Mouse (Mus musculus): ENCODE measurements at regions not wholly inside any gene's neighbourhood (a gene's known extent, or its start where the extent isn't known, plus 50 kb on each side); places are given as distances from the start of the nearest gene placed in this dataset.
"Not testable (repeated sequence)": the region's sequence is repeated elsewhere in the genome, so short reads cannot be mapped to it uniquely, and the experiment has no call there.

DNA sequence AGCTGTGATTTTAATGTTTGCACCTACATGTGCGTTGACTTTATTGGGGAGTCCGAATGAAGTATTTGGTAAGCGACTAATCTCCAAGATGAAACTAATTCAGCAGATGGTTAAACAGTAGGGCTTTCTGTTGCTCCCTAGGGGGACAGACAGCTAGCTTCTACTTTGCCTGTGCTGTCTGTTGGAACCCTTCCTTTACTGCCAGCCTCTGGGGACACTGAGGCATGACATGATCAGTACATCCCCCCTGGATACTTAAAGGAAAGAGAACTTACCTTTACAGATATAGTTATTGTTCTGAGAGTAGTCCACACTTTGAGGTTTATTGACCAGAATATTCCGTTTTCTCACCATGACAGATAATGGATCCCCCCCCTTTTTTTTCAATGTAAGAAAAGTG is 289.8 kb upstream of the Ift57 start:
- DNase-seq (ENCODE audit: low read depth, low spot score) = no peak

DNA sequence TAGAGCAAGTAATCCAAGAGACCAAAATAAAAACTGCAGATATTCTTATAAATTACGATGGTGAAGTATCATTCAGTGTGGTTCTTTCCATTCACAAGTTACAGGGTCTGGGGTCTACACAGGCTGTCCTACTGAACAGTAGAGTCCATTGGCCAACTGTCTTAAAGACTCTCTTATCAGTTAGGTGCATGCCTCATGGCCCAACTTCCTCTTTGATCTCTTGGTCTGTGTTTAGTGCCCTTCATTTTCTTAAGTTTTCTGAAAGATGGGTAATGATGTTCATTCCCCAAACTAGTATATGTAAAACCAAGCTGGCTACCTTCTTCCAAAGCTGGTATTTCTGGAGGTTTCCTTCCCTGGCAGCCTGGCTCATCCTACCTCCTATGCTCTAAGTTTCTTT is 268.7 kb upstream of the Ift57 start:
- no peak for DNase-seq (ENCODE audit: low read depth, low spot score)

DNA sequence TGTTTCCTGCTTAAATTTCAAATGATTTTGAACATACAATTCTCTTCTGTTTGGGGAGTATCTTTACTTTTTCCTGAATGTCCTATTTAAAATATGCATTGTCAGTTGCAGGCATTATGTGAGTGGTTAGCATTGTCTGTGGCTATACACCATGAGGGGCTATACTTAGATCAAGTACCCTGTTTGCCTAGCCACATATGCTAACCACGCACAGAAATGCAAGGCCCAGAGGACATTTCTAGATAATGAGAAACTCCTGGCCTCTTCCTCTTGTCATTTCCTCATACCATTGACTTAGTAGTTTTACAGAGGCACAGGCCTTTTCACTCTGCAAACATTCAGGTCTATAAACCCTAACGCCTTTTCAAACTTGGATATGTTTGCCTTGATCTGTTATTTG is 267.1 kb upstream of the Ift57 start:
- DNase-seq (ENCODE audit: low read depth, low spot score) = no peak

DNA sequence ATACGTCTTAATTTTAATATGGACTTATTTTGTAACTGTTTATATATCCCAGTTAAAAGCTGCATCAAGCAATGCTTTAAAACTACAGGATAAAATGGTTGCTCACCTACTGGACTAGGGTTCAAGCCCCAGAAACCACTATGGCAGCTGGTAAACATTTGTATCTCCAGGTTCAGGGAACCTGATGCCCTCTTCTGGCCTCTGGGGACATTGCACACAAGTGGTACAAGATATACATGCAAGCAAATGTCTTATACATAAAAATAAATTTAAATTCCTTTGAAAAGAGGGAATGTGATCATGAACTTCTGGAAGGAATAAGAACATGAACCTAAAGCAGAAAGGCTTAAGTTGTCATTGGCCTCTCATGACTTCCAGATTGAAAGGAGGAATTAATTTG is 257.8 kb upstream of the Ift57 start:
- DNase-seq (ENCODE audit: low read depth, low spot score) = no peak

DNA sequence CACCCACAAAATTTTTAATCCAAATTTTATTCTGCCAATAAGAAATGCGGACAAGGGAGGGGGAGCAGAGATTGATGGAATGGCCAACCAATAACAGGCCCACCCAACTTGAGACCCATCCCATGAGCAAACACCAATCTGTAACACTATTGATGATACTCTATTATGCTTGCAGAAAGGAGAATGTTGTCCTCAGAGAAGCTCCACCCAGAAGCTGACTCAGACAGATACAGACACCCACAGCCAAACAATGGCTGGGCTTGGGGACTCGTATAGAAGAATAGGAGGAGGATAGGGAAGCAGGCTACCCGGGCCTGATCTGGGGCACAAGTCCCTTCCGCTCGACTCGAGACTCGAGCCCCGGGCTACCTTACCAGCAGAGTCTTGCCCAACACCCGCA is 251.7 kb upstream of the Ift57 start:
- not testable (repeated sequence) for DNase-seq (ENCODE audit: low read depth, low spot score)

DNA sequence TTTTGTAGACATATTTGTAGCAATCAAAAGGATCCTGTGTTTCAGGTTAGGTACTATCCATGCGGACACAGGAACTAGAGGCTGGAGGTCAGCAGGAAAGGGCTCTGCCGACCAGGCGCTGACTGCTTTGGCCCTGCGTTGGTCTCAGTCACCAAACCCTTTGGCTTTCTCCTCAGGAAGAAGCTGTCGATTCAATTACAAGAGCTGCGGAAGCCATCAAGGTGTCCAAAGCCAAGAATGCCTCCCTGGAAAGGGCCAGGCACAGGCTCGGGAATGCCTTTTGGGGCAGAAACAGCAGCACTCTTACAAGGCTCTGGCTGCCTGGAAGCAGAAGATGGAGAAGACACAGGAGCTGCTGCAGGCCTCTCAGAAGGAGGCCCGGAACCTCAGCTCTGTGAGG is 205.2 kb upstream of the Ift57 start:
- no peak for DNase-seq (ENCODE audit: low read depth, low spot score)

DNA sequence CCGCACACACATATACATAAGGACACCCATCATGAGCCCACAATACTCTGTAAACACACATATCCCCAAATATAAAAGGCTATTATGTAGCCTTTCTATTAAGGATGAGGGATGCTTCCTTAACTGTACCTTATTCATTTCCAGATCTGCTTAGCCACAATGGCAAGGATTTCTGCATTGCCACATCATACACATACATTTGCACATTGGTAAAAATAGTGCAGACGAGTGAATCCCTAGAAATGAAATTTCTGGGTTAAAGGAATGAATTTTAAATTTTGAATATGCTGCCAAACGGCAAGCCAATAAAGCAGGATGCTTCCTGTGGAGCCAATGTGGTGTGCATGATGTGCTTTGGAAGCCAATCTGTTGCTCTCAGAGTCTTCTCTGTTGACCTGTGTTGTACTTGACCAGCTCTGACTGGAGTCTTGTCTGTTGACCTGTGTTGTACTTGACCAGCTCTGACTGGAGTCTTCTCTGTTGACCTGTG is 201.5 kb upstream of the Ift57 start:
- no peak for DNase-seq (ENCODE audit: low read depth, low spot score)

DNA sequence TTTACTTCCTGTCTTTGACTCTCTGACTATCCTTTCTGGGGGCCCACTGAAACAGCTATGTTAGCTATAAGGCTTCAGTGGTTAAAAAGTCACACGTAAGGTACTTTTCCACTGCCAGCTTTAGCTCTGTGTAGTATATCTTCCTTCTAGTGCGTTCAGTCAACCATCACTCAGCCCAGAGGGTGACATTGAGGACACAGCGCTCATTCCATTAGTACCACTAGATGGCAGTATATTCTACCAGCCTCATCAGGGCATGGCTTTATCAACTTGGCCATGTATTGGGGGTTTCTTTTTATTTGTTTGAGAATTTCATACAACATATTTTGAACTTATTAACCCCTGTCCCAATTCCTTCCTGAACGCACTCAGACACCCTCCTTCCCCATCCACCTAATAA is 198.2 kb upstream of the Ift57 start:
- DNase-seq (ENCODE audit: low read depth, low spot score) = no peak

DNA sequence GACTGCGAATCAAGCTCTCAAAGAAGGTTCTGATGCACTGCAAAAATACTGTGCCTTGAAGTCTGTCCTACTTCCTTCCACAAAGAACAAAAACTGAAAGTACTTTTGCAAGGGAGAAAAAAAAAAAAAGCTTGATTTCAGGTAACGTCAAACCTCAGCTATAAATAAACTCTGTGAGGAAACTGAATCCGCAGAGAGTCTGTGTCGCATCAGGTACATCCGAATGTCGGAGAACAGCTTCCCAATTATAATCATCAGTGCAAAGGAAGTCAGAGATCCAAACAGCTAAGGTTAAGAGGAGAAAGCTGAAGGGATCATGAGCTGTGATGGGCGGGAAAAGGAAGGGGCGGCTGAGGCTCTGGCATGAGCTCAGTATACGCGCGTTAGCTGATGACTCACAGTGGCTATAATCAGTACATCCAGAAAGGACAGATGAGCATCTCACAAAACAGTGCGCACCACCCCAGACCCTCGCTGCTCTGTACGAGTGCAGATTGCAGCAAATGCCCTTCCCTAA is 195.1 kb upstream of the Ift57 start:
- DNase-seq (ENCODE audit: low read depth, low spot score) = no peak

DNA sequence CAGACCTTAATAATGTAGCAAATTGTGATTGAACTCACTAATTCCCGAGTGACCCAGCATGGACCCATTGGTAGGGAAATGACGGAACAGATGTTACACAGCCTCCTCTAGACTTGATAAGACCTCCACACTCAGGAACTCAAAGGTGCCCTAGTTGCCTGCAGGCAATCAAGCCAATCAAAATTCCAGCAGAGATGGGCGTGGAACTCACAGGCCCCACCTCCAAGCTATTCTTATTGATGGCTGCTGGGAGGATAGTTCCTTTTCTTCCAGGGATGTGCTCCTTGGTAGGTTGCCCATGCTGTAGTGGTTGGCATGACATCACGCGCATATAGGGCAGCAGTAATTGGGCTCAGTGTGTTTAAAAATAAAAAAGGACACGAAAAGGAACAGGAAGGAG is 194.4 kb upstream of the Ift57 start:
- no peak for DNase-seq (ENCODE audit: low read depth, low spot score)

DNA sequence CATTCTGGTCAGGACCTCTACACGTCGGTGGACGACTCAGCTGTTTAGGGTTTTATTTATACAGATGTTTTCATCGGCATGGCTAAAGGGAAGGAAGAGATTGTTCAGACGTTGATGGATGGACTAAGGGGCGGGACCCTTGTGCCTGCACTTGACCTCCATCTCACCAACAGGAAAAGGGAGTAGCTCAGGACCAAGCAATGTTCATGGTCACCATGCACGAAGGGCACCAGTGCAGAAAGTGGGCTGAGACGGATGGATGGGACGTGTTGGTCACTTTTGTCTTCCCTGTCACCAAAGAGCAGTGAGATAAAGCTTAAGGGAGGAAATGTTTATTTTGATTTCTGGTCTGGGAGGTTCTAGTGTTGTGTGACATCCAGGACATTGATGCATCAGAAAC is 193.8 kb upstream of the Ift57 start:
- DNase-seq (ENCODE audit: low read depth, low spot score) = no peak

DNA sequence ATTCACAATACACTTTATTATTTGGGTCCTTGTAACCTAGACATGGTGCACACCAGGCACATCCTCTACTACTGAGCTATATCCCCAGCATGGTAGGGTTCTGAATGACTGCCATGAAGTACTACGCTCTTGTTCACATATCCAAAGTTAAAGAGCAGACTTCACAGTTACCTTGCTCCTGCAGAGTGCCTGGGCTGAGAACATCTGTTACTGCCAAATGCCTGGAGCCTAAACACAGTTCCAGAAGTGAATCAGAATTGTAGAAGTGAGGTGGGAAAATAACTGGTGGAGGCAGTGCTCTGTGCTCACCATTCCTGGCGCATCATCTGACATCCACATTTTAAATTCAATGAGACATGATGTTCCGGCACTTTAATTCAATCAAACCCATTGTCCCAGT is 180.2 kb upstream of the Ift57 start:
- DNase-seq (ENCODE audit: low read depth, low spot score) = no peak

DNA sequence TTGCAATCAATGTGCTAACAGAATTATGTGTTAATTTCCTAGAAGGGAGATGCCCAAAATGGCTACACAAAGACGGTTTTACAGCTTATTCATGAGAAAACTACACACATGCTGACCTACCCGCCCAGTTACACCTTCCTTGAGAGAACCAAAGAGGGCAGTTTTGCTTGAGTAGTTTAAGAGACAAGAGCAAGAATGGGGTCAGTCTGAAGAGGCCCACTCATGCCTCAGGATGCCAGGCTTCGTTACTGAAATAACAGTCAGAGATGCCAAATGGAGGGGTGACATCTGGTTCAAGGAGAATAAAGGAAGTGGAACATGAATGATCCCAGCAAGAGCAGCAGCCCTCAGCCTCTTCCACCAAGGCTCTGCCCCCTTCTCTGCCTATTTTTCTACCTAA is 178.6 kb upstream of the Ift57 start:
- DNase-seq (ENCODE audit: low read depth, low spot score) = no peak

DNA sequence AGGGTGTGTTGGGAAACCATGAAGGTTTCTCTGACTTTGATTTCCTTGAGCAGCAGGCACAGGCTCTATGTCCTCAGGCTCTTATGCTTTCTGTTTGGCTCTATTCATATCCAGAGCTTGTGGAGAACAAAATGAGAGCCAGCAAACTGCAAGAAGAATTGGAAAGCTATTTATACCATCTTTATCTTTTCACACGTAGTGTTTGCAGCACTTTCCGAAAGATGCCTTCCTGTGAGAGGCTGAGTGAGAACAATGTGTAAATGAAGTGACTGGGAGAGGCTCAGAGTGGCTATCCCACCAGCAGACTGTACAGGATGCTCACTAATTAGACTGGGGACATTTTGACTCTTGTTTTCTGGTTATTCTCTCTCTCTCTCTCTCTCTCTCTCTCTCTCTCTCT is 177.3 kb upstream of the Ift57 start:
- DNase-seq (ENCODE audit: low read depth, low spot score) = no peak

DNA sequence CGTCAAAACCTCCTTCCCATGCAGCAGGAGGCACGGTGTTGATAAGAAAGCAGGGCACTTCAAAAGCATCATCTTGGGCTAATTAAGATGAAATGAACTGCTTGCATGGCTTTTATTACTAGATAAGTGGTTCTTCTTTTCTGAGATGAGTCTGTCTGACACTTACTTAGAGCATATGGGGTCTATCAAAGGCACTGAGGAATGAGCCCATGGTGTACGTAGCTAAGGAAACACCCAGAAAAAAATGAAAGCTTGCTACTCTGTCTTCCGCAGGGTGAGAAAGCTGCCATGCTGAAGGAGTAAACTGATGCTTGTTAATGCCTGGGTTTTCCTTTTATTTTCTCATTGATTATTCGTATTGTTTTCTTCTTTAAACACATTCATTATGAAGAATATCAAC is 176.5 kb upstream of the Ift57 start:
- no peak for DNase-seq (ENCODE audit: low read depth, low spot score)

DNA sequence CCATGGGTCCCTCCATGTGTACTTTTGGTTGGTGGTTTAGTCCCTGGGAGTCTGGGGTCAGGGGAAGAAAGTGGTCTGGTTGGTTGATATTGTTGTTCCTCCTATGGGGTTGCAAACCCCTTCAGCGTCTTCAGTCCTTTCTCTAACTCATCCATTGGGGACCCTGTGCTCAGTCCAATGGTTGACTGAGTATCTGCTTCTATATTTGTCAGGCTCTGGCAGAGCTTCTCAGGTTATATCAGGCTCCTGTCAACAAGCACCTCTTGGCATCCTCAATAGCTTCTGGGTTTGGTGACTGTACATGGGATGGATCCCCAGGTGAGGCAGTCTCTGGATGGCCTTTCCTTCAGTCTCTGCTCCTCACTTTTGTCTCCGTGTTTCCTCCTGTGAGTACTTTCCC is 170.4 kb upstream of the Ift57 start:
- DNase-seq (ENCODE audit: low read depth, low spot score) = not testable (repeated sequence)

DNA sequence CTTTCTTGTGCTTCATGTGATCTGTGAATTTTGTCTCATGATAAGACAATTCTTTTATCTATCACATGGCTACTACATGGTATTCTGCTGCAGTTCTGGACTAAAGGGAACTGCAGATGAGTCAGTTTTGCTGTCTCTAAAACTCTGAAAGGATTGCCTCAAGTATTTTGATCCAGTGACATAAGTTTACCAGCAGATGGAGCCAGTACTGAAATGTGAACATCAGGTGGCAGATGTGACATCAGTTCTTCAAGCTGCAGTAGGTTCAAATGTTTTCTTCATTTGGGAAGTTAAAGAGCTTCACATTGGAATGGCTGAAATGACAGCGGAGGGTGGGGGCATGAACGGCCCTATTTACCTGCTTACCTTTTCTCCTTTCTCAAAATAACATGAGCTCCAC is 170.0 kb upstream of the Ift57 start:
- DNase-seq (ENCODE audit: low read depth, low spot score) = no peak

DNA sequence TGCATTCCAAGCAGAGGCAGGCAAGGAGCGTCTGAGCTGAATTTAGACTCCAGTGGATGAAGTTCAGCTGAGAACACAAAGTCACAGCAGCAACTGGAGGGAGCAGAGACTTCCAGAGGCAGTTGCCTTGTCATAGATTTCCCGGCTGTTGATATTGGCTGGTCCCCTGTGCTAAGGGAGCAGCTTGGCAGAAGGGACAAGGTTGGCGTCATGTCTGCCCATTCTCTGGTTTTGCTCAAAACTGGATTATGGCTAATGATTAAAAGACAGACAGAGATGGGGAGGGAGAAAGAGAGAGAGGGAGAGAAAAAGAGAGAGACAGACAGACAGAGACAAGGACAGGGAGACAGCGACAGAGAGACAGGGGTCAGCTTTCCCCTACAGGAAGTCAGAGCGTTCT is 169.0 kb upstream of the Ift57 start:
- DNase-seq (ENCODE audit: low read depth, low spot score) = no peak

DNA sequence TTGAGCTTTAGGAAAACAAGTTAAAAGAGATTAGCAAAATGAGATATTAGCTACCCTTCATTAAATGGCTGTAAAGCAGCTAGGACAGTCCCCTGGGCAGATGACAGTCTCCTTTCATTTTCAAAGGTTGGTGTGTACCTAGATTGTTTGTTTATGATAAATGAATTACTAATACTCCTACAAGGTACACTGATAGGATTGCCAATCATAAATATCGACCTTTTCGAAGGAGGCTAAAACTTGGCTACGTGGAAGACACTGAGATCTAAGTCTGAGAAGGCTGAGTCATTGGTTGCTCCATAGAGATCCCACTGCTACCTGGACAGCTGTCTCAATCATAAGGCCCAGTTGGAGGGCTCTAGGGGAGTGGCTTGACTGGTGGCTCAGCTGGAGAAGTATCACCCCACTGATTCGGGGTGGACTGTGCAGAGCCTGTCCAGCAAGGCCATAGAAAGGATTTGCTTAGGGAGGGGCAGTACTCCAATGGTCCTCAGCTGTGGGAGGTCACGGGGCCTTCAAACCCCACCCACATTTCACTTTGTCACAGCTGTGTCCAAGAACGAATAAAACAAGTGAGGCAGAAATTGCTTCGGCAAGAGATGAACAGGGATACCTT is 166.9 kb upstream of the Ift57 start:
- DNase-seq (ENCODE audit: low read depth, low spot score) = no peak

DNA sequence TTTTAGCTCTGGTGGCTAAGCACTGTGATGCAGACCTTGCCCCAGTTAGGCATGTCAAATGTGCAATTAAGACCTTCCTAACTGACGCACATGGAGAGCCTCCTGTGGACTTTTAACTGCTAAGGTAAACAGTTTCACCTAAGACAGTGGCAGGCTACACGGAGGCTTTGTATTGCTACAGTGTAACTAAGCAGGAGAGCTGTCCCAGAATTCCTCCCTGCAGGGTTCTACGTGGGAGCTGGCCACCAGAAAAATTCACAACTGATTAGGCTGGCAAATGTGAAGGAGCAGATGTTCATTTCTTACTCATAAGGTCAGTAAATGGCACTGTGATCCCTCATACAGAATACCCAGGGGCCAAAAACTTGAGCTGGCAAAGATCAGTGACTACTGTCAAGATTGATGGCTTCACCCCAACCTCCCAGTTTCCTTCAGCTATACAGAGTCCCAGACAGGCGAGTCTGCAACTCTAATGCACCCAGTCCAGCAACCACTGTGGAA is 165.5 kb upstream of the Ift57 start:
- DNase-seq (ENCODE audit: low read depth, low spot score) = no peak

DNA sequence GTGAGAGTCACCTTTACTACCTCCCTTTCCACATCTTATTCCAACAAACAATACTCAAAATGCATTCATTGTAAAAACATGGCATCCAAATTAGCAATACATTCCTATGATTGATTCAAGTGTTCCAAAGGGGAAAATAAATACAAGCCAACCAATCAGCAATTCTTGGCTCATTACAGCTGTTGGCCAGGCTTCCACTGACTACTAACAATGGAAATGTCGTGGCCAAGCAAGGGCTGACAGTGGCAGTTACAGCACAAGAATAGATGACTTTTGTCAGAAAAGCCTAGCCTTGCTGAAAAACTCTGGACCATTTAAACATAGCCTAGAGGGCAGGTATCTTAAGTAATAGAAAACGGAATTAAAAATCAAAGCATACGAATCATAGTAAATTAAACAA is 148.8 kb upstream of the Ift57 start:
- no peak for DNase-seq (ENCODE audit: low read depth, low spot score)

DNA sequence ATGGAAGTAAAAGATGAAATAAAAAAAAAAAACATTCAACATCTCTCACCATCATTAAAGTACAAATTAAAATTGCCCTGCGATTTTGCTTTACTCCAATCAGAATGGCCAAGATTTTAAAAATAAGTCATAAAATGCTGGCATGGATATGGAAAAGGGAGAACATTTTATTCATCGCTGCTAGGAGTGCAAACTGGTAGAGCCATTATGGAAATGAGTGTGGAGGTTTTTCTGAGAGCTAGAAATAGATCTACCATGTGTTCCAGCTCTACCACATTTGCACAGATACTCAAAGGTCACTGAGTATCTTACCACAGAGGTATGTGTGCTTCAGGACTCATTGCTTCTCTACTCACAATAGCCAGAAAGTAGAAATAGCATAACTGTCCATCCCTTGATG is 129.0 kb upstream of the Ift57 start:
- no peak for DNase-seq (ENCODE audit: low read depth, low spot score)

DNA sequence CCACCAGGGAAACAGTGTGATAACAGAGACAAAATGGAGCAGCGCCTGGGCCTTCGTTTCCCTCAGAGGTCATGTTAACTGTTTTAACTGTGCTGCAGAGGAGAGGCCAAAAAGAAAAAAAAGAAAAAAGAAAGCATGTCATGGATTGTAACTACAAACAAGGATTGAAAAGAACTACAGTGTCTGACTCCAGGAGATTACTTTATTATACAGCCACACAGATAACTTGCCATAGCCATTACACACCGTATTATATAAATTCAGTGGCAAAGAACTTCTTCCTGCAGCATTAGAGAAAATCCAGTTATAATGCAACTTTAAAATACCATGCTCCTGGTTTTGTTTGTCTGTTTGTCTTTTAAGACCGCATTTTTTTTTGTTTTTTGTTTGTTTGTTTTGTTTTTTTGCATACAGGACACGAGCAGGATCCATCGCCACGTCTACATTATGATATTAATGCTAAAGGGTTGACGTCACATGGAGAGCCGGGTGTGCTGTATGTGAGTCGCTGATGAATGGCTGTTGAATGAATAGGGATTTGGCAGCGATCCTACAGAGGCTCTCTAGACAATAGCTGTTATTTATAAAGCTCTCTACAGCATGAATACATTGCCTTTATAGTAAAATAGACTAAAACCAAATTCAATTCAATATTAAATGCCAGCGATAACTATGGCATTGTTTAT is 126.4 kb upstream of the Ift57 start:
- peak; percentile 24 for DNase-seq (ENCODE audit: low read depth, low spot score)

Data from brain, embryonic 18.5 days (tissue).